Mouse (Mus musculus) midbrain, postnatal 0 days (tissue): ENCODE data around the gene Fscn2. TPM values are rescaled to one million over a fixed set of nuclear protein-coding genes. Genes with fewer than 3 reads are reported as not detected.
"Not testable (repeated sequence)": the region's sequence is repeated elsewhere in the genome, so short reads cannot be mapped to it uniquely, and the experiment has no call there.

ENCODE experiments used
- ATAC-seq: fragments of 200-750 bp; cut with Nextera tagmentation; 2 replicates; pipeline ENCODE4 v1.8.0; 2017; ENCODE audit warnings: moderate number of reproducible peaks, mild to moderate bottlenecking, moderate TSS enrichment, moderate library complexity; ENCODE audit not compliant: low FRiP score
- DNase-seq: peaks from one replicate; pipeline ENCODE4 v3.0.0-alpha.2; 2015; ENCODE audit warnings: low spot score
- H3K27ac ChIP-seq: fragments of 300-500 bp; sonication (generic); 2 replicates; pipeline ENCODE4 v1.5.1; 2014; ENCODE audit warnings: low read depth, mild to moderate bottlenecking, low read length, mixed read lengths
- H3K27me3 ChIP-seq: fragments of 300-500 bp; sonication (generic); 2 replicates; pipeline ENCODE4 v1.6.1; 2014; ENCODE audit warnings: low read length, control low read depth, mixed read lengths; ENCODE audit not compliant: insufficient read depth
- H3K36me3 ChIP-seq: fragments of 300-500 bp; sonication (generic); 2 replicates; pipeline ENCODE4 v1.6.1; 2014; ENCODE audit warnings: low read length, control low read depth, mixed read lengths; ENCODE audit not compliant: insufficient read depth
- H3K4me1 ChIP-seq: fragments of 300-500 bp; sonication (generic); 2 replicates; pipeline ENCODE4 v1.6.1; 2014; ENCODE audit warnings: mild to moderate bottlenecking, control low read depth, antibody characterized with exemption, low read length, mixed read lengths; ENCODE audit not compliant: insufficient read depth
- H3K4me2 ChIP-seq: fragments of 300-500 bp; sonication (generic); 2 replicates; pipeline ENCODE4 v1.6.1; 2014; ENCODE audit warnings: low read depth, mild to moderate bottlenecking, low read length, mixed read lengths; ENCODE audit not compliant: poor library complexity, severe bottlenecking
- H3K4me3 ChIP-seq: fragments of 300-500 bp; sonication (generic); 2 replicates; pipeline ENCODE4 v1.5.1; 2014; ENCODE audit warnings: low read depth, mild to moderate bottlenecking, low read length, moderate library complexity
- H3K9ac ChIP-seq: fragments of 300-500 bp; sonication (generic); replicated peaks from 2 replicates; pipeline ENCODE4 v1.6.1; 2014; ENCODE audit warnings: mild to moderate bottlenecking, low read length, moderate library complexity, mixed read lengths; ENCODE audit not compliant: poor library complexity, severe bottlenecking
- H3K9me3 ChIP-seq: fragments of 300-500 bp; sonication (generic); 2 replicates; pipeline ENCODE4 v1.6.1; 2016; ENCODE audit warnings: low read length, control low read depth
- CTCF ChIP-seq: IDR thresholded peaks from 2 replicates; pipeline ENCODE4 v1.5.1; 2016; ENCODE audit warnings: antibody characterized with exemption, mild to moderate bottlenecking
- WGBS: fragments of 180-500 bp; shearing (Covaris S2); extraction: QIAGEN DNeasy Blood & Tissue Kit; methylation state at CpG from one replicate; pipeline ENCODE4 v1.1.7; 2014; 5-methylcytosine and 5-hydroxymethylcytosine counted together
- microRNA-seq: library from miRNA; unstranded; fragments of <30 nt; microRNA quantifications from one replicate; pipeline ENCODE4, GENCODE M21; 2016; ENCODE audit warnings: borderline number of aligned reads
- polyA plus RNA-seq: library from polyadenylated mRNA; unstranded; fragments of >200 nt; fragmentation: Nextera tagmentation; extraction: Ambion mirVana; gene quantifications from 2 replicates; pipeline ENCODE4 v1.2.1, GENCODE M21; 2015
- total RNA-seq: library from RNA; depleted of rRNA; stranded (reverse); fragments of >200 nt; gene quantifications from 2 replicates; pipeline ENCODE4 v1.2.3, GENCODE M21; 2014; rRNA removed

Gene Fscn2
- total and polyA plus RNA-seq, 2 experiments from 2014 or later: 0.71 to 1.5 TPM

- Histone ChIP-seq H3K27ac (no peak overlapping the region), H3K4me1 (no peaks in the 10 kb centered on the region), H3K36me3 (peaks cover 55% of the 10 kb centered on the region), H3K9me3 (no peaks in the 10 kb centered on the region), H3K9ac (no peak overlapping the region), H3K4me3 (no peak overlapping the region), H3K27me3 (no peaks in the 10 kb centered on the region), H3K4me2 (no peak overlapping the region)
- no peak for TF ChIP-seq CTCF
- 87% methylated on average over 4 of the region's 4 CpGs for WGBS
- ATAC-seq (no peak), DNase-seq (no peak)
These were observed 34.3 kb downstream of the Fscn2 start for GRCm38 (mm10) chr11:120395661-120396060.

- DNase-seq (no peak), ATAC-seq (no peak)
- WGBS: 91% methylated on average over 2 of the region's 2 CpGs
- Histone ChIP-seq H3K27ac (no peak overlapping the region), H3K4me3 (no peak overlapping the region), H3K9me3 (no peaks in the 10 kb centered on the region), H3K36me3 (peaks cover 60% of the 10 kb centered on the region), H3K4me2 (no peak overlapping the region), H3K4me1 (no peaks in the 10 kb centered on the region), H3K9ac (no peak overlapping the region), H3K27me3 (no peaks in the 10 kb centered on the region)
- no peak for TF ChIP-seq CTCF
These were observed 36.3 kb downstream of the Fscn2 start for GRCm38 (mm10) chr11:120397602-120398001.

- no peak for TF ChIP-seq CTCF
- Histone ChIP-seq H3K4me1 (no peaks in the 10 kb centered on the region), H3K9ac (no peak overlapping the region), H3K36me3 (peaks cover 60% of the 10 kb centered on the region), H3K27me3 (no peaks in the 10 kb centered on the region), H3K9me3 (no peaks in the 10 kb centered on the region), H3K4me3 (no peak overlapping the region), H3K27ac (no peak overlapping the region), H3K4me2 (no peak overlapping the region)
- 96% methylated on average over 2 of the region's 2 CpGs for WGBS
- ATAC-seq (no peak), DNase-seq (no peak)
These were observed 38.0 kb downstream of the Fscn2 start for GRCm38 (mm10) chr11:120399319-120399718.

- no peak for ATAC-seq
- H3K9me3 ChIP-seq: no peaks in the 10 kb centered on the region
- no peaks in the 10 kb centered on the region for H3K4me1 ChIP-seq
- no peak for DNase-seq
- no peak for TF ChIP-seq CTCF
- no peak overlapping the region for H3K27ac ChIP-seq
- H3K4me3 ChIP-seq: no peak overlapping the region
- WGBS: 96% methylated on average over 1 of the region's 1 CpGs
- H3K27me3 ChIP-seq: no peaks in the 10 kb centered on the region
- no peak overlapping the region for H3K4me2 ChIP-seq
- H3K9ac ChIP-seq: no peak overlapping the region
- peaks cover 76% of the 10 kb centered on the region for H3K36me3 ChIP-seq
These were observed 43.5 kb downstream of the Fscn2 start for GRCm38 (mm10) chr11:120404814-120405213.

DNA sequence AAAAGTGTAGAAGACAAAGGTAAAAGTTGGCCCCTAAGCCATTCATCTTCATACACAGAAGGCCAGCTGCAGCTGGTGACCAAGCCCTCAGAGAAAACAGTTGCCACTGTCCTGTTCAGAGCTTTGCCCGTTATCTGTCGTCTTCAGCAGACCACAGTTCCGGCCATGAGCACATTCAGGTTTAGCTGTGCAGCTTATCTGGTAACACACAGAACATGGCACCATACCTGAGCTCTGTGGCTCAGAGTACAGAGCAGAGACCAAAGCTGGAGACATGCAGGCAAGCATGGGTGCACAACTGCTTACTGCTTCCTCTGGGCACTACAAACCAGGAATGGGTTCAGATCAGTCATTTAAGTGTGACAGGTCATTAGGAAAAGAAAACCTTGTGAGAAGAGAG is 44.5 kb downstream of the Fscn2 start:
- H3K4me1 ChIP-seq: no peaks in the 10 kb centered on the region
- ATAC-seq: no peak
- H3K27me3 ChIP-seq: no peaks in the 10 kb centered on the region
- peaks cover 79% of the 10 kb centered on the region for H3K36me3 ChIP-seq
- H3K4me2 ChIP-seq: no peak overlapping the region
- WGBS: 97% methylated on average over 3 of the region's 3 CpGs
- no peak for TF ChIP-seq CTCF
- no peak for DNase-seq
- no peak overlapping the region for H3K27ac ChIP-seq
- no peaks in the 10 kb centered on the region for H3K9me3 ChIP-seq
- no peak overlapping the region for H3K9ac ChIP-seq
- H3K4me3 ChIP-seq: no peak overlapping the region

DNA sequence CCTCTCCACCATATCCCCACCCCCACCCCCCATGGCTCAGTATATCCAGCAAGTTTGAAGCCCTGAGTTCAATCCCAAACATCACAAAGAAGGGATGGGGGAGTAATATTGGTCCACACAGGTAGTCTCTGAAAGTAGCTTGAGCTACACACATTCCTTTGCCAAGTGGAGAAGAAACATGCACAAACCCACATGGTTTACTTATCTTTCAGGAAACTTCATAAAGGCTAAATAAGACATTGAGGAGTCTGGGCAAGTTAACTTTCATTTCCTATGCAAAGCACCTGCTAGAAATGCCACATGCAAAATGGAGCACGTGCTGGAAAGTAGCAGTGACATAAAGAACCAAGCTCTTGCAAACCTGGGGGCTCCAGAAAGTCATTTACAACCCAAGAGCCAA is 45.1 kb downstream of the Fscn2 start:
- Histone ChIP-seq H3K4me1 (no peaks in the 10 kb centered on the region), H3K9me3 (no peaks in the 10 kb centered on the region), H3K36me3 (peaks cover 80% of the 10 kb centered on the region), H3K27ac (no peak overlapping the region), H3K4me3 (no peak overlapping the region), H3K27me3 (no peaks in the 10 kb centered on the region), H3K4me2 (no peak overlapping the region), H3K9ac (no peak overlapping the region)
- WGBS: 83% methylated on average over 1 of the region's 1 CpGs
- TF ChIP-seq CTCF: no peak
- DNase-seq (no peak), ATAC-seq (no peak)

DNA sequence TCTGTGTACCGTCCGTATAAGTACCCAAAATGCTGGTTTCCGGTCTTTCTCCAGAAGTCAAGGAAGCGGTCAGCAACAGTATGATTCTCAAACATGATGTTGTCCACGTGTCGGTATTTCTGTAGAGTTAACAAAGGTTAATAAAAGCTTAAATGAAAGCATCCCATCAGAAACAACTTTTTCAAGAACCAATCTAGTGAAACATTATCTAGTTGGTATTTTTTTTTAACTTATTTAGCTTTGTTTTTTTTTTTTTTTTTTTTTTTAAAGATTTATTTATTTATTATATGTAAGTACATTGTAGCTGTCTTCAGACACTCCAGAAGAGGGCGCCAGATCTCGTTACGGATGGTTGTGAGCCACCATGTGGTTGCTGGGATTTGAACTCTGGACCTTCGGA is 52.3 kb downstream of the Fscn2 start:
- H3K4me1 ChIP-seq, ATAC-seq, H3K9me3 ChIP-seq, H3K27ac ChIP-seq, DNase-seq, H3K4me2 ChIP-seq, H3K4me3 ChIP-seq, H3K9ac ChIP-seq, H3K27me3 ChIP-seq: not testable (repeated sequence)
- 96% methylated on average over 7 of the region's 10 CpGs for WGBS
- H3K36me3 ChIP-seq: peaks cover 65% of the 10 kb centered on the region

Small RNA genes lying within 50 kb of the gene (microRNA-seq; reads per million reads assigned to microRNA genes)
- gene Gm23419 (not detected), gene Mir6935 (5.4 reads per million, percentile 11 among the genes with 10 or more reads in this experiment)

Other genes with a start within 250 kb of the Fscn2 start
- gene Slc38a10, start 210.2 kb upstream of the Fscn2 start, total RNA-seq: 171 and 175 TPM in 2 replicates
- gene Slc38a10, start 210.2 kb upstream of the Fscn2 start, polyA plus RNA-seq: 108 and 111 TPM in 2 replicates
- 39.9 and 49.8 TPM in 2 replicates for gene Bahcc1, start 128.6 kb upstream of the Fscn2 start, total RNA-seq
- 5.9 and 9.5 TPM in 2 replicates for gene Bahcc1, start 128.6 kb upstream of the Fscn2 start, polyA plus RNA-seq
- gene Actg1, start 13.0 kb upstream of the Fscn2 start, total RNA-seq: 2,534 and 2,842 TPM in 2 replicates
- gene Actg1, start 13.0 kb upstream of the Fscn2 start, polyA plus RNA-seq: 3,992 and 4,056 TPM in 2 replicates
- gene Faap100, start 17.2 kb downstream of the Fscn2 start, total RNA-seq: 165 and 180 TPM in 2 replicates
- 109 and 114 TPM in 2 replicates for gene Faap100, start 17.2 kb downstream of the Fscn2 start, polyA plus RNA-seq
- 64.4 and 66.0 TPM in 2 replicates for gene Nploc4, start 76.2 kb downstream of the Fscn2 start, total RNA-seq
- 26.0 and 27.1 TPM in 2 replicates for gene Nploc4, start 76.2 kb downstream of the Fscn2 start, polyA plus RNA-seq
- 0.11 TPM in 1 of 2 replicates, not detected in the other for gene Tspan10, start 81.1 kb downstream of the Fscn2 start, total RNA-seq
- not detected in 2 replicates for gene Tspan10, start 81.1 kb downstream of the Fscn2 start, polyA plus RNA-seq
- not detected in 2 replicates for gene Pde6g, start 92.0 kb downstream of the Fscn2 start, total RNA-seq
- gene Pde6g, start 92.0 kb downstream of the Fscn2 start, polyA plus RNA-seq: 0.37 TPM in 1 of 2 replicates, not detected in the other
- 7.9 and 9.7 TPM in 2 replicates for gene Oxld1, start 96.5 kb downstream of the Fscn2 start, total RNA-seq
- gene Oxld1, start 96.5 kb downstream of the Fscn2 start, polyA plus RNA-seq: 11.4 and 11.5 TPM in 2 replicates
- 14.8 and 18.2 TPM in 2 replicates for gene Ccdc137, start 96.6 kb downstream of the Fscn2 start, total RNA-seq
- gene Ccdc137, start 96.6 kb downstream of the Fscn2 start, polyA plus RNA-seq: 17.0 and 19.8 TPM in 2 replicates
- 62.8 and 72.6 TPM in 2 replicates for gene Arl16, start 106.1 kb downstream of the Fscn2 start, total RNA-seq
- gene Arl16, start 106.1 kb downstream of the Fscn2 start, polyA plus RNA-seq: 65.7 and 73.0 TPM in 2 replicates
- 39.2 and 42.7 TPM in 2 replicates for gene Mrpl12, start 123.1 kb downstream of the Fscn2 start, total RNA-seq
- gene Mrpl12, start 123.1 kb downstream of the Fscn2 start, polyA plus RNA-seq: 147 TPM in 2 replicates
- gene Slc25a10, start 130.3 kb downstream of the Fscn2 start, total RNA-seq: 28.4 and 30.1 TPM in 2 replicates
- gene Slc25a10, start 130.3 kb downstream of the Fscn2 start, polyA plus RNA-seq: 19.8 and 21.4 TPM in 2 replicates
- gene Gcgr, start 169.2 kb downstream of the Fscn2 start, total RNA-seq: 0.60 TPM in 1 of 2 replicates, not detected in the other
- gene Gcgr, start 169.2 kb downstream of the Fscn2 start, polyA plus RNA-seq: 0.17 and 0.21 TPM in 2 replicates
- gene Mcrip1, start 188.2 kb downstream of the Fscn2 start, total RNA-seq: 132 and 138 TPM in 2 replicates
- gene Mcrip1, start 188.2 kb downstream of the Fscn2 start, polyA plus RNA-seq: 243 and 270 TPM in 2 replicates
- not detected in 2 replicates for gene Ppp1r27, start 189.6 kb downstream of the Fscn2 start, total RNA-seq
- gene Ppp1r27, start 189.6 kb downstream of the Fscn2 start, polyA plus RNA-seq: not detected in 2 replicates
- gene P4hb, start 211.7 kb downstream of the Fscn2 start, total RNA-seq: 161 and 165 TPM in 2 replicates
- gene P4hb, start 211.7 kb downstream of the Fscn2 start, polyA plus RNA-seq: 191 and 209 TPM in 2 replicates
- gene Arhgdia, start 220.1 kb downstream of the Fscn2 start, total RNA-seq: 233 and 286 TPM in 2 replicates
- 390 and 417 TPM in 2 replicates for gene Arhgdia, start 220.1 kb downstream of the Fscn2 start, polyA plus RNA-seq
- 70.8 and 86.9 TPM in 2 replicates for gene Alyref, start 236.8 kb downstream of the Fscn2 start, total RNA-seq
- 130 and 145 TPM in 2 replicates for gene Alyref, start 236.8 kb downstream of the Fscn2 start, polyA plus RNA-seq
- 41.1 and 58.4 TPM in 2 replicates for gene Anapc11, start 236.9 kb downstream of the Fscn2 start, total RNA-seq
- gene Anapc11, start 236.9 kb downstream of the Fscn2 start, polyA plus RNA-seq: 193 and 203 TPM in 2 replicates
- gene Npb, start 246.9 kb downstream of the Fscn2 start, total RNA-seq: not detected in 2 replicates
- 1.3 TPM in 2 replicates for gene Npb, start 246.9 kb downstream of the Fscn2 start, polyA plus RNA-seq